Mouse (Mus musculus) embryonic fibroblast, embryonic 13.5 days (primary cell): ENCODE results near the gene Tmem204.

Experiments used
- CTCF ChIP-seq: IDR thresholded peaks from 2 replicates; pipeline ENCODE4 v1.5.1; 2011; ENCODE audit warnings: mild to moderate bottlenecking, control low read depth, low read length, moderate library complexity, borderline replicate concordance; ENCODE audit not compliant: insufficient read depth
- POLR2A ChIP-seq: IDR thresholded peaks from 2 replicates; pipeline ENCODE4 v1.6.1; 2011; ENCODE audit warnings: low read depth, mild to moderate bottlenecking, control low read depth, low read length, moderate library complexity

- TF ChIP-seq CTCF (no peak), POLR2A (no peak)
These were observed 40.6 kb upstream of the Tmem204 start for GRCm38 (mm10) chr17:25123979-25124378.
